Mouse (Mus musculus): ENCODE results near the gene Rabl6. TPM values are rescaled to one million over a fixed set of nuclear protein-coding genes. Genes with fewer than 3 reads are reported as not detected.

Rabl6 gene
- total RNA-seq, 2 experiments from 2014 or later: 157 to 163 TPM

DNA sequence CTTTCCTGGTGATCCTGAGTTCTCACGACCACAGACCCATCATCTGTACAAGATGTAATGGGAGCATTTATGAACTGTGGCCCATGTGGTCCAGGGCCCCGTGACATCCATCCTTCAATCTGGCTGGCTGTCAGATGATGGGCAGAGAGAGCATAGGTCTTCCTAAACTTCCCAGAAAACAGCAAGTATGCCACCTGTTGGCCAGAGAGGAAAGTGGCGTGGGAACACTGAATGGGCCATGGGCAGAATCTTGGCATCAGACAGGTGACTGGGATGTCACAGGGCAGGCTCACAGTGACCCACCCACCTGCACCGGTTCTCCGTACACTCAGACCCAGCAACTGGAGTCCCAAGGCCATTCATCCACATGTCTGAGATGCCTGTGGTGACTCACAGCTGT is 57.1 kb downstream of the Rabl6 start:
- TF ChIP-seq CTCF (IDR thresholded peaks at IDR 0.05): peak; percentile 72
- Histone ChIP-seq H3K27ac (no peak overlapping the region), H3K4me3 (no peak overlapping the region)
- intact Hi-C loops (cut with DNase I): no loop called here
- no peak for DNase-seq (ENCODE audit: extremely low spot score in 1 of 2, low spot score in 2 of 2)

- Histone ChIP-seq H3K4me3 (no peak overlapping the region), H3K27ac (no peak overlapping the region)
- intact Hi-C loops (cut with DNase I): loop anchor here (5.0 kb wide), 1 partner anchor 33 kb away; the partner anchor contains the start of gene Ajm1
- no peak for TF ChIP-seq CTCF (IDR thresholded peaks at IDR 0.05)
- no peak for DNase-seq (ENCODE audit: extremely low spot score in 1 of 2, low spot score in 2 of 2)
These were observed 59.0 kb downstream of the Rabl6 start for GRCm38 (mm10) chr2:25549021-25549991.

DNA sequence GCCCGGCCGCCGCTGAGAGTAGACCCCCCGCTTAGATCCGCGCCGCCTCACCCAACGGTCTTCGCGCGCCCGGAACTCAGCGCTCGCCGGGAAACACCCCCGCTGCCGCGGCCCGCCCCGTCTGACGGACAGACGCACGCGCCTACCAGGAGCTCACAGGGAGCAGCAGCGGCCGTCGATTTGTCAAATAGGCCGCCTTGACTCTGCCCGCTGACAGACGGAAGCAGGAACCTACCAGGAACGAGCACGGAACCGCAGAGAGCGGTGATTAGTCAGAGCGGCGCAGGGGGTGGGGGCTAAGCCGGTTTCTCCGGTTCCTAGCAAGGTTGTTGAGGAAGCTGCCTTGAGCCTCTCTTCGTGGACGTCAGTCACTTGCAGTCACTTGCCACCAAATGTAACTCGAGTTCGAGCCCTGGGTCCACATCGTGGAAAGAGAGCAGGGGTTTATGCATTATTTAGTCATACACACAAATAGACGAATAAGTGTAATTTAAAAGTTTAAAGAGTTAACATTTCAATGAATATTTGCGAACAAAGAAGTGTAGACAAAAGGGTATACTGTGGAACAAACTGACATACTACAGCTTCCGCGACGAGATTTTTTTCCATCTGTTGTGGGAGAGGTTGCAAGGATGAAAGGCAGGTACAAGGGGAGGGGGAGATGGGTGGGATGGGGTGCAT is 61.4 kb downstream of the Rabl6 start, which contains the start of gene Traf2:
Traf2 (minus strand) TSS at position 130 of the 681 bp plus-strand sequence.
- Histone ChIP-seq H3K4me3 (peak within 1 kb of the TSS; percentile 86), H3K27ac (peak within 1 kb of the TSS; percentile 78)
- no peak for TF ChIP-seq CTCF (IDR thresholded peaks at IDR 0.05)
- DNase-seq (ENCODE audit: extremely low spot score in 1 of 2, low spot score in 2 of 2): peak; percentile 99
- intact Hi-C loops (cut with DNase I): loop anchor here (5.0 kb wide), 1 partner anchor 35 kb away; the partner anchor contains the start of gene Ajm1

DNA sequence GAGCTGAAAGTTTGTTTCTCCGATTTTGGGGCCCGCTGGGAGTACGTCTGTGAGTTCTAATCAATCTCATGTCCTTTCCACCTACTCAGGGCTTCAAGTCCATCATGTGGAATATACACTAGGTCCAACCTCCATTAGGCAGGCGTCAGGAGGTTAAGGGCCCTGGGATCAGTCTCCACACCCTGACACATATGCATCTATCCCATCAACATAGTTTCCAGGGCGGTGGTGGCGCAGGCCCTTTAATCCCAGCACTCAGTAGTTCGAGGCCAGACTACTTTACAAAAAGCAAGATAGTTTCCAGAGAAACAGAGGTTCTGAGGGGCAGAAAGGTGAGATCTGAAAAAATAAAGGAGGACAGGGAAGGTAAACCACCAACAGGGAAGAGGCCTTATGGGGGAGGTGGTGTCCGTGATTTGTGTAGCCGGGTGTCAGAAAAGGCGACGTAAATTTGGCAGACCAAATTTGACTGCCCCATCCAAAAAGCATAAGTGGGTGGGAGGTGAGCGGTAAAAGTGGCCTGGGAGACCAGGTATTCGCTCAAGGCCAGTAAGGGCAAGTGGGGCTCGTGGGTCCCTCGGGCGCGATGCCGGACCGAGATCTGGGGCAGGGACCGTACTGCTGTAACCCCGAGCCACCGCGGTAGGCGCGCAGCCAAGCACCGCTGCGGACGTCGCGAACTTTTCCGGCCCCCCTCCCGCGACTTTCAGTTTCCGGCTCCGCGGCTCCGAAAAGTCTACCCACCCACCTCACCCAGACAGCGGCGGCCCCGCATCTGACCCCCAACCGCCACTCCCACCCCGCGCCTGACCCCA is 62.1 kb downstream of the Rabl6 start:
- no peak for TF ChIP-seq CTCF (IDR thresholded peaks at IDR 0.05)
- Histone ChIP-seq H3K4me3 (peak overlapping the region; percentile 86), H3K27ac (peak overlapping the region; percentile 78)
- DNase-seq (ENCODE audit: extremely low spot score in 1 of 2, low spot score in 2 of 2): no peak
- intact Hi-C loops (cut with DNase I): loop anchor here (5.0 kb wide), 1 partner anchor 36 kb away; the partner anchor contains the start of gene Ajm1

DNA sequence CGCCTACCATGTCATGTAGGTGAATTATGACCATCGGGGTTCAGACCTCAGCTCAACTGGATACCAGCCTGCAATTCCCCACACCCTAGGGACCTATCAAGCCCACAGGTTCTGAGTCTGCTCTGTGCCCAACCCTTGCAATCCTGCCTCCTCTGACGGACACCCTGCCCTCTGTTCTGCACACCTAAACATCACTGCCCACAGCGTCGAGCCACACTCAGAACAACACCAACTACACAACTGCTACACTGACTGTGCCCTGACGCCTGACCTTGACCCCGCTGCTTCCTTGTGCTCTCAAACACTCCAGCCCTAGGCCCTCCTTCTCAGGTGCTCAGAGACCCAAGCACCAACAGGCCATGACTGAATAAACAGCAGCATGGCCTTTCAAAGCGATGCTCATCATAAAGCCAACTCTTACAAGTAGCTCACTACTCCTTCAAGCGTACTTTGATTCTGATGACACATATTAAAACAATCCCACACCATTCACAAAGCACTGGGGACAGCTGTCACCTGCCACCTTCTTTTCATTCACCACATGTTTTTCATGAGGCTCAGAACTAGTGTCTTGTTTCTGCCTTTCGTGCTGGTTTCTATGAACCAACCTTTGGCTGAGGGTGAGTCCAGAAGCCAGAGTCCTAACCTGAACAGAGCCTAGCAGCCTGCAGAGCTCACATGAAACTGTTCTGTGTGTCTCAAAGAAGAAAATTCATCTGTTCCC is 66.5 kb downstream of the Rabl6 start:
- TF ChIP-seq CTCF (IDR thresholded peaks at IDR 0.05): no peak
- no peak for DNase-seq (ENCODE audit: extremely low spot score in 1 of 2, low spot score in 2 of 2)
- Histone ChIP-seq H3K4me3 (no peak overlapping the region), H3K27ac (no peak overlapping the region)
- intact Hi-C loops (cut with DNase I): loop anchor here (5.0 kb wide), 1 partner anchor 35 kb away; no protein-coding TSS in a partner anchor

DNA sequence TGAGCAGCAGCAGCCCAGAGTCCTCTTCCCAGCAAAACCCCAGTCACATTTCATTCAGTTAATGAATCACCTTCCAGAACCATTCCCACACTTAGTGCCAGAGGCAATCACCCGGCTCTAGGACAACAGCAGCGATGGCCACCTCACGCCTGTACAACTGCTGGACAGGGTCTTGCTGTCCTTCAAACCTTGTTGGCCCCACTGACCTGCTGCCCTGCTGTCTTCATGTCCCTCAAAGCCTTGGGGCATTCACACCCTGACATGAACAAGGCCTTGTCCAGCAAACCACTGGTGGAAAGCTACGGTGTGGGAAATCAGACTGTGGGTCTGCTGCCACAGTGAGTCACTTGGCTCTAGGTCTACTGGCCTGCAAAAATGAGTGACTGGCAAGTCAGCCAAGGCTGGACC is 67.8 kb downstream of the Rabl6 start:
- no peak overlapping the region for H3K27ac ChIP-seq
- no peak for TF ChIP-seq CTCF (IDR thresholded peaks at IDR 0.05)
- DNase-seq (ENCODE audit: extremely low spot score in 1 of 2, low spot score in 2 of 2): no peak
- intact Hi-C loops (cut with DNase I): loop anchor here (5.0 kb wide), 1 partner anchor 33 kb away; no protein-coding TSS in a partner anchor
- no peak overlapping the region for H3K4me3 ChIP-seq

- intact Hi-C loops (cut with DNase I): no loop called here
- no peak for DNase-seq (ENCODE audit: extremely low spot score in 1 of 2, low spot score in 2 of 2)
- no peak overlapping the region for H3K27ac ChIP-seq
- H3K4me3 ChIP-seq: no peak overlapping the region
- TF ChIP-seq CTCF (IDR thresholded peaks at IDR 0.05): no peak
These were observed 71.8 kb downstream of the Rabl6 start for GRCm38 (mm10) chr2:25536531-25536930.

DNA sequence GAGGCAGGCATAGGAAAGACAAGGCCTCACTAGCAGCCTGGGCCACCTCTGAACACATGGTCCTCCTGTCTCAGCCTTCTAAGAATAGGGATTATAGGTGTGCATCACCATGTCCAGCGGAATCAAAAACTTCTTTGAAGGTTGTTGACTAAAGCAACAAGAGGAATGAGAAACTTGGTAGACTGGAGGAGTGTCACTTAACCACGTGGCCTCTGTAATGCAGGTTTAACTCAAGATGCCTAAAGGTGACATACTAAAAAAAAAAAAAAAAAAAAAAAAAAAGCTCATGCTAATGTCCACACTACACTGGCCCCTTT is 73.5 kb downstream of the Rabl6 start:
- no peak overlapping the region for H3K27ac ChIP-seq
- DNase-seq (ENCODE audit: extremely low spot score in 1 of 2, low spot score in 2 of 2): no peak
- TF ChIP-seq CTCF (IDR thresholded peaks at IDR 0.05): no peak
- H3K4me3 ChIP-seq: no peak overlapping the region
- intact Hi-C loops (cut with DNase I): no loop called here

GRCm38 (mm10) chr2:25534178-25534865 is 74.0 kb downstream of the Rabl6 start:
- Histone ChIP-seq H3K4me3 (no peak overlapping the region), H3K27ac (no peak overlapping the region)
- intact Hi-C loops (cut with DNase I): no loop called here
- TF ChIP-seq CTCF (IDR thresholded peaks at IDR 0.05): no peak
- DNase-seq (ENCODE audit: extremely low spot score in 1 of 2, low spot score in 2 of 2): peak in 1 of 2 experiments; percentile 39

- intact Hi-C loops (cut with DNase I): no loop called here
- Histone ChIP-seq H3K27ac (no peak overlapping the region), H3K4me3 (no peak overlapping the region)
- DNase-seq (ENCODE audit: extremely low spot score in 1 of 2, low spot score in 2 of 2): no peak
- no peak for TF ChIP-seq CTCF (IDR thresholded peaks at IDR 0.05)
These were observed 74.6 kb downstream of the Rabl6 start for GRCm38 (mm10) chr2:25533707-25534106.

Other genes with a start within 250 kb of the Rabl6 start
- gene Uap1l1, start 242.8 kb downstream of the Rabl6 start, total RNA-seq (2021): 10 to 100 TPM; 15.8 to 24.9 TPM
- 1 to 10 TPM; 2.1 to 2.7 TPM for gene Sapcd2, start 236.2 kb downstream of the Rabl6 start, total RNA-seq (2021)
- gene Entpd2, start 212.6 kb downstream of the Rabl6 start, total RNA-seq (2021): 10 to 100 TPM; 11.5 to 13.1 TPM
- gene Npdc1, start 209.2 kb downstream of the Rabl6 start, total RNA-seq (2021): 100 to 1,000 TPM; 337 to 366 TPM
- gene Fut7, start 185.3 kb downstream of the Rabl6 start, total RNA-seq (2021): under 1 TPM in 1 of 2 experiments, not detected in 1; 0.43 TPM
- gene Abca2, start 179.8 kb downstream of the Rabl6 start, total RNA-seq (2021): 100 to 1,000 TPM; 160 to 168 TPM
- gene Clic3, start 151.7 kb downstream of the Rabl6 start, total RNA-seq (2021): not detected
- 10 to 100 TPM; 65.9 to 75.3 TPM for gene Paxx, start 147.4 kb downstream of the Rabl6 start, total RNA-seq (2021)
- 1,000 to 10,000 TPM; 1,632 to 2,529 TPM for gene Ptgds, start 138.5 kb downstream of the Rabl6 start, total RNA-seq (2021)
- not detected for gene Lcn12, start 114.6 kb downstream of the Rabl6 start, total RNA-seq (2021)
- 100 to 1,000 TPM; 120 to 122 TPM for gene Fbxw5, start 107.8 kb downstream of the Rabl6 start, total RNA-seq (2021)
- gene C8g, start 106.8 kb downstream of the Rabl6 start, total RNA-seq (2021): 1 to 10 TPM; 1.4 to 1.5 TPM
- gene Traf2, start 61.6 kb downstream of the Rabl6 start, total RNA-seq (2021): 10 to 100 TPM; 10.4 to 11.0 TPM
- 100 to 1,000 TPM; 190 to 202 TPM for gene Edf1, start 50.7 kb downstream of the Rabl6 start, total RNA-seq (2021)
- 1 to 10 TPM; 1.8 to 2.6 TPM for gene Mamdc4, start 33.7 kb downstream of the Rabl6 start, total RNA-seq (2021)
- 10 to 100 TPM; 64.0 to 70.5 TPM for gene Phpt1, start 33.3 kb downstream of the Rabl6 start, total RNA-seq (2021)
- gene Ajm1, start 26.8 kb downstream of the Rabl6 start, total RNA-seq (2021): 100 to 1,000 TPM; 102 to 104 TPM
- not detected for gene Ccdc183, start 9.2 kb upstream of the Rabl6 start, total RNA-seq (2021)
- gene Tmem141, start 13.5 kb upstream of the Rabl6 start, total RNA-seq (2021): 10 to 100 TPM; 21.6 to 22.3 TPM
- gene Fcna, start 19.5 kb upstream of the Rabl6 start, total RNA-seq (2021): under 1 TPM; 0.25 to 0.70 TPM
- not detected for gene Lcn8, start 44.6 kb upstream of the Rabl6 start, total RNA-seq (2021)
- not detected for gene Lcn5, start 49.4 kb upstream of the Rabl6 start, total RNA-seq (2021)
- not detected for gene Lcn6, start 68.3 kb upstream of the Rabl6 start, total RNA-seq (2021)
- not detected for gene Lcn10, start 74.2 kb upstream of the Rabl6 start, total RNA-seq (2021)
- not detected for gene Obp2a, start 91.5 kb upstream of the Rabl6 start, total RNA-seq (2021)
- gene Bmyc, start 98.2 kb upstream of the Rabl6 start, total RNA-seq (2021): 10 to 100 TPM; 82.6 to 89.9 TPM
- under 1 TPM in 1 of 2 experiments, not detected in 1; 0.50 TPM for gene Obp2b, start 128.5 kb upstream of the Rabl6 start, total RNA-seq (2021)
- not detected for gene Lcn3, start 157.0 kb upstream of the Rabl6 start, total RNA-seq (2021)
- gene Lcn11, start 168.5 kb upstream of the Rabl6 start, total RNA-seq (2021): not detected
- not detected for gene Gm13539, start 173.7 kb upstream of the Rabl6 start, total RNA-seq (2021)
- not detected for gene Glt6d1, start 207.3 kb upstream of the Rabl6 start, total RNA-seq (2021)
- not detected for gene Lcn9, start 214.6 kb upstream of the Rabl6 start, total RNA-seq (2021)
- not detected for gene Sohlh1, start 238.7 kb upstream of the Rabl6 start, total RNA-seq (2021)

Data from left cerebral cortex, adult 2 months (tissue).